Mouse (Mus musculus): ENCODE measurements around the gene Atp6v1g1. TPM values are rescaled to one million over a fixed set of nuclear protein-coding genes. Genes with fewer than 3 reads are reported as not detected.

Gene Atp6v1g1
- polyA plus RNA-seq (2012; rRNA removed) = 39.4 and 41.5 TPM in 2 replicates

- H3K27ac ChIP-seq (ENCODE audit: control insufficient read depth, insufficient read depth, low read length) = peak within 1 kb of the TSS; percentile 32
- H3K36me3 ChIP-seq (ENCODE audit: control insufficient read depth, insufficient read depth, low read length) = peaks cover 10% of the 10 kb centered on the region
- 1% methylated on average over 42 of the region's 57 CpGs for WGBS
- peaks cover 15% of the 10 kb centered on the region for H3K4me1 ChIP-seq (replicated peaks; ENCODE audit: control insufficient read depth, insufficient read depth, low read length)
- peak within 1 kb of the TSS; percentile 77 for H3K4me3 ChIP-seq (ENCODE audit: control insufficient read depth, insufficient read depth, low read length)
- peak; percentile 95 for DNase-seq
- no peaks in the 10 kb centered on the region for H3K27me3 ChIP-seq (ENCODE audit: control insufficient read depth, insufficient read depth, low read length)
- TF ChIP-seq CTCF (IDR thresholded peaks at IDR 0.05; ENCODE audit: borderline replicate concordance, control insufficient read depth, extremely low read depth, insufficient read depth, low read length, poor library complexity) = no peak
- 0 out of 2 replicates have a peak, but pooled peaks have one; percentile 35 for TF ChIP-seq POLR2A (IDR thresholded peaks at IDR 0.05; ENCODE audit: control insufficient read depth, extremely low read depth, insufficient read depth, low read length, poor library complexity)
These were observed at the start of gene Atp6v1g1 for GRCm38 (mm10) chr4:63544494-63545230. Gene Atp6v1g1, plus strand, starts transcription at chr4:63544772.

GRCm38 (mm10) chr4:63494967-63495914, 49.3 kb upstream of the Atp6v1g1 start:
- DNase-seq = peak; percentile 73
- under 1% methylated on average over 107 of the region's 107 CpGs for WGBS
- H3K27ac ChIP-seq (ENCODE audit: control insufficient read depth, insufficient read depth, low read length) = peak overlapping the region; percentile 50; the same call in 1 of the 2 replicates

GRCm38 (mm10) chr4:63495915-63496278, 48.7 kb upstream of the Atp6v1g1 start, which contains the start of gene Whrn:
Gene Whrn, minus strand, starts transcription at chr4:63495991.
- WGBS = 1% methylated on average over 33 of the region's 34 CpGs
- TF ChIP-seq POLR2A (IDR thresholded peaks at IDR 0.05; ENCODE audit: control insufficient read depth, extremely low read depth, insufficient read depth, low read length, poor library complexity) (peak; percentile 55; the same call in 1 of the 2 replicates), CTCF (IDR thresholded peaks at IDR 0.05; ENCODE audit: borderline replicate concordance, control insufficient read depth, extremely low read depth, insufficient read depth, low read length, poor library complexity) (no peak)
- Histone ChIP-seq H3K4me1 (replicated peaks; ENCODE audit: control insufficient read depth, insufficient read depth, low read length) (peaks cover 28% of the 10 kb centered on the region), H3K27ac (ENCODE audit: control insufficient read depth, insufficient read depth, low read length) (peak within 1 kb of the TSS; percentile 61), H3K4me3 (ENCODE audit: control insufficient read depth, insufficient read depth, low read length) (peak within 1 kb of the TSS; percentile 63), H3K27me3 (ENCODE audit: control insufficient read depth, insufficient read depth, low read length) (no peaks in the 10 kb centered on the region), H3K36me3 (ENCODE audit: control insufficient read depth, insufficient read depth, low read length) (no peaks in the 10 kb centered on the region)
- DNase-seq = peak; percentile 84

More at GRCm38 (mm10) chr4:63494967-63495914, 49.3 kb upstream of the Atp6v1g1 start:
- Histone ChIP-seq H3K4me3 (ENCODE audit: control insufficient read depth, insufficient read depth, low read length) (peak overlapping the region; percentile 63), H3K27me3 (ENCODE audit: control insufficient read depth, insufficient read depth, low read length) (no peaks in the 10 kb centered on the region), H3K4me1 (replicated peaks; ENCODE audit: control insufficient read depth, insufficient read depth, low read length) (peaks cover 33% of the 10 kb centered on the region), H3K36me3 (ENCODE audit: control insufficient read depth, insufficient read depth, low read length) (no peaks in the 10 kb centered on the region)
- TF ChIP-seq POLR2A (IDR thresholded peaks at IDR 0.05; ENCODE audit: control insufficient read depth, extremely low read depth, insufficient read depth, low read length, poor library complexity) = 0 out of 2 replicates have a peak, but pooled peaks have one; percentile 17
- TF ChIP-seq CTCF (IDR thresholded peaks at IDR 0.05; ENCODE audit: borderline replicate concordance, control insufficient read depth, extremely low read depth, insufficient read depth, low read length, poor library complexity) = 0 out of 2 replicates have a peak, but pooled peaks have one; percentile 8

- Histone ChIP-seq H3K27me3 (ENCODE audit: control insufficient read depth, insufficient read depth, low read length) (no peaks in the 10 kb centered on the region), H3K36me3 (ENCODE audit: control insufficient read depth, insufficient read depth, low read length) (no peaks in the 10 kb centered on the region), H3K4me1 (replicated peaks; ENCODE audit: control insufficient read depth, insufficient read depth, low read length) (peaks cover 25% of the 10 kb centered on the region), H3K27ac (ENCODE audit: control insufficient read depth, insufficient read depth, low read length) (peak overlapping the region; percentile 61), H3K4me3 (ENCODE audit: control insufficient read depth, insufficient read depth, low read length) (peak overlapping the region; percentile 37)
- no peak for DNase-seq
- WGBS = 10% methylated on average over 6 of the region's 6 CpGs
- no peak for TF ChIP-seq POLR2A (IDR thresholded peaks at IDR 0.05; ENCODE audit: control insufficient read depth, extremely low read depth, insufficient read depth, low read length, poor library complexity)
- TF ChIP-seq CTCF (IDR thresholded peaks at IDR 0.05; ENCODE audit: borderline replicate concordance, control insufficient read depth, extremely low read depth, insufficient read depth, low read length, poor library complexity) = no peak
These were observed 48.3 kb upstream of the Atp6v1g1 start for GRCm38 (mm10) chr4:63496312-63496711.

- no peak for TF ChIP-seq CTCF (IDR thresholded peaks at IDR 0.05; ENCODE audit: borderline replicate concordance, control insufficient read depth, extremely low read depth, insufficient read depth, low read length, poor library complexity)
- TF ChIP-seq POLR2A (IDR thresholded peaks at IDR 0.05; ENCODE audit: control insufficient read depth, extremely low read depth, insufficient read depth, low read length, poor library complexity) = no peak
- Histone ChIP-seq H3K36me3 (ENCODE audit: control insufficient read depth, insufficient read depth, low read length) (no peaks in the 10 kb centered on the region), H3K27ac (ENCODE audit: control insufficient read depth, insufficient read depth, low read length) (no peak overlapping the region), H3K4me1 (replicated peaks; ENCODE audit: control insufficient read depth, insufficient read depth, low read length) (peaks cover 13% of the 10 kb centered on the region), H3K4me3 (ENCODE audit: control insufficient read depth, insufficient read depth, low read length) (no peak overlapping the region), H3K27me3 (ENCODE audit: control insufficient read depth, insufficient read depth, low read length) (no peaks in the 10 kb centered on the region)
- WGBS = 49% methylated on average over 3 of the region's 3 CpGs
- DNase-seq = no peak
These were observed 46.2 kb upstream of the Atp6v1g1 start for GRCm38 (mm10) chr4:63498346-63498745.

- no peak overlapping the region for H3K27ac ChIP-seq (ENCODE audit: control insufficient read depth, insufficient read depth, low read length)
- 86% methylated on average over 5 of the region's 5 CpGs for WGBS
- no peak overlapping the region for H3K4me3 ChIP-seq (ENCODE audit: control insufficient read depth, insufficient read depth, low read length)
- no peaks in the 10 kb centered on the region for H3K27me3 ChIP-seq (ENCODE audit: control insufficient read depth, insufficient read depth, low read length)
- peaks cover 3% of the 10 kb centered on the region for H3K4me1 ChIP-seq (replicated peaks; ENCODE audit: control insufficient read depth, insufficient read depth, low read length)
- no peak for TF ChIP-seq CTCF (IDR thresholded peaks at IDR 0.05; ENCODE audit: borderline replicate concordance, control insufficient read depth, extremely low read depth, insufficient read depth, low read length, poor library complexity)
- no peak for TF ChIP-seq POLR2A (IDR thresholded peaks at IDR 0.05; ENCODE audit: control insufficient read depth, extremely low read depth, insufficient read depth, low read length, poor library complexity)
- no peaks in the 10 kb centered on the region for H3K36me3 ChIP-seq (ENCODE audit: control insufficient read depth, insufficient read depth, low read length)
- no peak for DNase-seq
These were observed 43.5 kb upstream of the Atp6v1g1 start for GRCm38 (mm10) chr4:63501050-63501449.

All from thymus, adult 2 months (tissue).